Mouse (Mus musculus): ENCODE measurements at regions not wholly inside any gene's neighbourhood (a gene's known extent, or its start where the extent isn't known, plus 50 kb on each side); places are given as distances from the start of the nearest gene placed in this dataset.
"Not testable (repeated sequence)": the region's sequence is repeated elsewhere in the genome, so short reads cannot be mapped to it uniquely, and the experiment has no call there.

DNA sequence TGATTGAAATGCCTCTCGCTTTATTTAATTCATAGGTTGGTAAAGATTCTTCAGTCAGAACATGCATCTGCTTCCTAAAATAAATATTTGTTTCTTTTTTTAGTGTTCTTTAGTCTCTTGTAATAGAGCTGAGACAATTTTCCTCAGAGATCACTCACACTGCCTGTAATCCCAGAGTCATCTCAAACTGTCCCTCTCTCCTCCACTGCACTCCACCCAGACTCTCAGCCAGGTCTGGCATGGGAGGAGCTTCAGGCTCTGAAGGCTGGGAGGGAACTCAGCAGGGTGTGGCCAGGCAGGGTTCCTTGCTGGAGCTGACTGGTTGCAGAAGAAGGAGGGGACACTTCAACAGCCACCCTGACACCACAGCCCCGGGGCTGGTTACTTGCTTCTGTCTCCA lies 841.2 kb upstream of the Olfr1507 start:
- not testable (repeated sequence) for TF ChIP-seq ETS1 (conservative IDR thresholded peaks at IDR 0.05; ENCODE audit: low read depth, low read length); CTCF (conservative IDR thresholded peaks at IDR 0.05 in 1 of 2, IDR thresholded peaks at IDR 0.05 in 1 of 2; ENCODE audit: low read depth in 2 of 2, low read length in 2 of 2); POLR2A (IDR thresholded peaks at IDR 0.05; ENCODE audit: low read depth, low read length); ZNF384 (IDR thresholded peaks at IDR 0.05; ENCODE audit: low read depth, low read length); MAX (IDR thresholded peaks at IDR 0.05; ENCODE audit: low read length); E2F4 (IDR thresholded peaks at IDR 0.05; ENCODE audit: insufficient replicate concordance, low read depth, low read length); RAD21 (IDR thresholded peaks at IDR 0.05; ENCODE audit: low read depth, low read length)
